Mouse (Mus musculus) heart, embryonic 12.5 days (tissue): ENCODE data around the gene Dlgap4. TPM values are rescaled to one million over a fixed set of nuclear protein-coding genes. Genes with fewer than 3 reads are reported as not detected.

ENCODE experiments used
- ATAC-seq: fragments of 200-750 bp; cut with Nextera tagmentation; 2 replicates; pipeline ENCODE4 v1.8.0; 2017; ENCODE audit warnings: moderate TSS enrichment, moderate library complexity; ENCODE audit not compliant: insufficient number of reproducible peaks, low FRiP score
- H3K27ac ChIP-seq: fragments of 300-500 bp; sonication (generic); 2 replicates; pipeline ENCODE4 v1.5.1; 2016; ENCODE audit warnings: mild to moderate bottlenecking, moderate library complexity; ENCODE audit not compliant: poor library complexity, severe bottlenecking
- H3K27me3 ChIP-seq: fragments of 300-500 bp; sonication (generic); replicated peaks from 2 replicates; pipeline ENCODE4 v1.6.1; 2016; ENCODE audit warnings: mild to moderate bottlenecking, moderate library complexity
- H3K36me3 ChIP-seq: fragments of 300-500 bp; sonication (generic); 2 replicates; pipeline ENCODE4 v1.6.1; 2016; ENCODE audit warnings: mild to moderate bottlenecking, moderate library complexity
- H3K4me1 ChIP-seq: fragments of 300-500 bp; sonication (generic); replicated peaks from 2 replicates; pipeline ENCODE4 v1.6.1; 2016; ENCODE audit warnings: mild to moderate bottlenecking
- H3K4me2 ChIP-seq: fragments of 300-500 bp; sonication (generic); 2 replicates; pipeline ENCODE4 v1.6.1; 2016; ENCODE audit warnings: mild to moderate bottlenecking, moderate library complexity
- H3K4me3 ChIP-seq: fragments of 300-500 bp; sonication (generic); 2 replicates; pipeline ENCODE4 v1.5.1; 2016; ENCODE audit warnings: mild to moderate bottlenecking
- H3K9ac ChIP-seq: fragments of 300-500 bp; sonication (generic); 2 replicates; pipeline ENCODE4 v1.6.1; 2016; ENCODE audit warnings: mild to moderate bottlenecking, moderate library complexity
- H3K9me3 ChIP-seq: fragments of 300-500 bp; sonication (generic); replicated peaks from 2 replicates; pipeline ENCODE4 v1.6.1; 2016; ENCODE audit warnings: mild to moderate bottlenecking, moderate library complexity
- WGBS: fragments of 180-500 bp; shearing (Covaris S2); methylation state at CpG from one replicate; pipeline ENCODE4 v1.1.7; 2016; 5-methylcytosine and 5-hydroxymethylcytosine counted together
- polyA plus RNA-seq: library from polyadenylated mRNA; unstranded; fragments of >200 nt; fragmentation: Nextera tagmentation; extraction: Ambion mirVana; gene quantifications from 2 replicates; pipeline ENCODE4 v1.2.1, GENCODE M21; 2016

Dlgap4 gene
- polyA plus RNA-seq: 72.1 and 73.4 TPM in 2 replicates

GRCm38 (mm10) chr2:156613541-156614257 is at the start of gene Dlgap4:
Gene Dlgap4 (plus strand): TSS chr2:156613705.
- peak; percentile 44 for ATAC-seq

GRCm38 (mm10) chr2:156566512-156566911 is 47.0 kb upstream of the Dlgap4 start:
- H3K36me3 ChIP-seq: peaks cover 32% of the 10 kb centered on the region
- 90% methylated on average over 2 of the region's 2 CpGs for WGBS

More at GRCm38 (mm10) chr2:156613541-156614257, at the start of gene Dlgap4:
- under 1% methylated on average over 72 of the region's 103 CpGs for WGBS
- no peaks in the 10 kb centered on the region for H3K36me3 ChIP-seq
- H3K9me3 ChIP-seq: no peaks in the 10 kb centered on the region
- H3K27me3 ChIP-seq: peaks cover 96% of the 10 kb centered on the region
- H3K4me3 ChIP-seq: peak within 1 kb of the TSS; percentile 71
- H3K27ac ChIP-seq: no peak within 1 kb of the TSS
- peak within 1 kb of the TSS; percentile 100 for H3K4me2 ChIP-seq
- peak within 1 kb of the TSS; percentile 76 for H3K9ac ChIP-seq
- H3K4me1 ChIP-seq: peaks cover 21% of the 10 kb centered on the region

GRCm38 (mm10) chr2:156568647-156569046 is 44.9 kb upstream of the Dlgap4 start:
- Histone ChIP-seq H3K36me3 (peaks cover 28% of the 10 kb centered on the region), H3K27ac (no peak overlapping the region), H3K4me3 (no peak overlapping the region), H3K4me1 (no peaks in the 10 kb centered on the region), H3K9me3 (no peaks in the 10 kb centered on the region), H3K9ac (no peak overlapping the region), H3K4me2 (no peak overlapping the region), H3K27me3 (no peaks in the 10 kb centered on the region)
- WGBS: 84% methylated on average over 7 of the region's 7 CpGs
- ATAC-seq: no peak

More at GRCm38 (mm10) chr2:156566512-156566911, 47.0 kb upstream of the Dlgap4 start:
- Histone ChIP-seq H3K4me3 (no peak overlapping the region), H3K4me2 (no peak overlapping the region), H3K9me3 (no peaks in the 10 kb centered on the region), H3K27ac (no peak overlapping the region), H3K4me1 (peaks cover 3% of the 10 kb centered on the region; the same call in 1 of the 2 replicates), H3K9ac (no peak overlapping the region), H3K27me3 (no peaks in the 10 kb centered on the region)
- no peak for ATAC-seq

GRCm38 (mm10) chr2:156569261-156569660 is 44.2 kb upstream of the Dlgap4 start:
- Histone ChIP-seq H3K4me1 (no peaks in the 10 kb centered on the region), H3K27ac (no peak overlapping the region), H3K4me2 (no peak overlapping the region), H3K27me3 (no peaks in the 10 kb centered on the region), H3K9me3 (no peaks in the 10 kb centered on the region), H3K4me3 (no peak overlapping the region), H3K9ac (no peak overlapping the region), H3K36me3 (peaks cover 27% of the 10 kb centered on the region)
- ATAC-seq: no peak
- 85% methylated on average over 3 of the region's 3 CpGs for WGBS

GRCm38 (mm10) chr2:156571521-156571920 is 42.0 kb upstream of the Dlgap4 start:
- Histone ChIP-seq H3K36me3 (peaks cover 23% of the 10 kb centered on the region), H3K4me1 (no peaks in the 10 kb centered on the region), H3K4me2 (no peak overlapping the region), H3K9me3 (no peaks in the 10 kb centered on the region), H3K27me3 (no peaks in the 10 kb centered on the region), H3K4me3 (no peak overlapping the region), H3K27ac (no peak overlapping the region), H3K9ac (no peak overlapping the region)
- ATAC-seq: no peak
- WGBS: 71% methylated on average over 6 of the region's 6 CpGs

GRCm38 (mm10) chr2:156576850-156577587 is 36.5 kb upstream of the Dlgap4 start:
- Histone ChIP-seq H3K27me3 (peaks cover 15% of the 10 kb centered on the region; the same call in 1 of the 2 replicates), H3K4me1 (no peaks in the 10 kb centered on the region), H3K9me3 (no peaks in the 10 kb centered on the region), H3K27ac (no peak overlapping the region), H3K4me3 (no peak overlapping the region), H3K4me2 (no peak overlapping the region), H3K9ac (no peak overlapping the region), H3K36me3 (no peaks in the 10 kb centered on the region)
- no peak; the same call in 1 of the 2 replicates for ATAC-seq
- 82% methylated on average over 7 of the region's 7 CpGs for WGBS

GRCm38 (mm10) chr2:156580507-156580906 is 33.0 kb upstream of the Dlgap4 start:
- Histone ChIP-seq H3K27me3 (peaks cover 34% of the 10 kb centered on the region), H3K9ac (no peak overlapping the region), H3K36me3 (no peaks in the 10 kb centered on the region), H3K4me3 (no peak overlapping the region), H3K27ac (no peak overlapping the region), H3K4me1 (peaks cover 10% of the 10 kb centered on the region), H3K4me2 (no peak overlapping the region), H3K9me3 (no peaks in the 10 kb centered on the region)
- 77% methylated on average over 5 of the region's 5 CpGs for WGBS
- no peak for ATAC-seq

- Histone ChIP-seq H3K4me2 (no peak overlapping the region), H3K27ac (no peak overlapping the region), H3K9ac (no peak overlapping the region), H3K36me3 (no peaks in the 10 kb centered on the region), H3K9me3 (no peaks in the 10 kb centered on the region), H3K27me3 (peaks cover 37% of the 10 kb centered on the region), H3K4me1 (peaks cover 10% of the 10 kb centered on the region), H3K4me3 (no peak overlapping the region)
- no peak for ATAC-seq
- 69% methylated on average over 10 of the region's 10 CpGs for WGBS
These were observed 32.3 kb upstream of the Dlgap4 start for GRCm38 (mm10) chr2:156581244-156581643.

GRCm38 (mm10) chr2:156582887-156583286 is 30.6 kb upstream of the Dlgap4 start:
- Histone ChIP-seq H3K9ac (no peak overlapping the region), H3K4me3 (no peak overlapping the region), H3K27ac (no peak overlapping the region), H3K9me3 (no peaks in the 10 kb centered on the region), H3K4me1 (peaks cover 10% of the 10 kb centered on the region), H3K27me3 (peaks cover 37% of the 10 kb centered on the region), H3K4me2 (peak overlapping the region; percentile 27), H3K36me3 (no peaks in the 10 kb centered on the region)
- WGBS: 55% methylated on average over 10 of the region's 10 CpGs
- no peak for ATAC-seq

- Histone ChIP-seq H3K4me2 (no peak overlapping the region), H3K36me3 (no peaks in the 10 kb centered on the region), H3K9me3 (no peaks in the 10 kb centered on the region), H3K27me3 (peaks cover 31% of the 10 kb centered on the region), H3K4me1 (peaks cover 10% of the 10 kb centered on the region), H3K4me3 (no peak overlapping the region), H3K27ac (no peak overlapping the region), H3K9ac (no peak overlapping the region)
- WGBS: 54% methylated on average over 11 of the region's 11 CpGs
- ATAC-seq: no peak
These were observed 29.2 kb upstream of the Dlgap4 start for GRCm38 (mm10) chr2:156584154-156584796.
